Mouse (Mus musculus): Measurements from ENCODE around the gene Slc25a13. TPM values are rescaled to one million over a fixed set of nuclear protein-coding genes. Genes with fewer than 3 reads are reported as not detected.

The Slc25a13 gene
- polyA plus RNA-seq, 1 experiment: not detected

- Histone ChIP-seq H3K27ac (replicated peaks; ENCODE audit: low read depth, low read length) (no peak overlapping the region), H3K4me3 (ENCODE audit: insufficient read depth, low read depth, low read length) (no peak overlapping the region), H3K4me1 (ENCODE audit: control insufficient read depth, insufficient read depth, insufficient read length, low read length) (no peaks in the 10 kb centered on the region)
These were observed 82.0 kb downstream of the Slc25a13 start for GRCm38 (mm10) chr6:6134935-6135334.

DNA sequence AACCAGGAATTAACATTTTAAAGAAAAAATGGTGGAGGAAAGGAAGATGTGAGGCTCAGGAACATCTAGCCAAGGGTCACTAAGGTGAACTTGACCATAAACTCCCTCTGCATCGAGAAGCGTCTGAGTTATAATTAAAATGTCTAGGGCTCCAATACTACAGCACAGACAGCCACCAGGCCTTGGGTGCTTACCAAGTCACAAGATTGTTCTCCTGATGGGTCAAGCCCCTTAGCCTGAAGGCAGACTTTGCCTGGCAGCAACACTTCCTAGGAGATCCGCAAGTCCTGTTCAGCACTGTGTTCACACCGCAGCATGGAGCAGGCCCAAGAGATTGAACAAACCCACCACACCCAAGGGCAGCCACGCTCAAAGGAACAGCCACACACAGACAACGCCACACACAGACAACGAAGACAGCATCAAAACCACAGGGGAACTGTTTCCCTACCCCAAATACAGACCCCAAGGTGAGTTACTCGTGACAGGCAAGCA, 83.4 kb downstream of the Slc25a13 start:
- no peaks in the 10 kb centered on the region for H3K4me1 ChIP-seq (ENCODE audit: control insufficient read depth, insufficient read depth, insufficient read length, low read length)
- no peak overlapping the region for H3K27ac ChIP-seq (replicated peaks; ENCODE audit: low read depth, low read length)
- no peak overlapping the region for H3K4me3 ChIP-seq (ENCODE audit: insufficient read depth, low read depth, low read length)

- no peak overlapping the region for H3K4me3 ChIP-seq (ENCODE audit: insufficient read depth, low read depth, low read length)
- no peaks in the 10 kb centered on the region for H3K4me1 ChIP-seq (ENCODE audit: control insufficient read depth, insufficient read depth, insufficient read length, low read length)
- H3K27ac ChIP-seq (replicated peaks; ENCODE audit: low read depth, low read length): no peak overlapping the region
These were observed 84.9 kb downstream of the Slc25a13 start for GRCm38 (mm10) chr6:6132047-6132446.

- H3K4me3 ChIP-seq (ENCODE audit: insufficient read depth, low read depth, low read length): no peak overlapping the region
- H3K27ac ChIP-seq (replicated peaks; ENCODE audit: low read depth, low read length): no peak overlapping the region
These were observed 91.4 kb downstream of the Slc25a13 start for GRCm38 (mm10) chr6:6125620-6126019.

GRCm38 (mm10) chr6:6121904-6122303, 95.1 kb downstream of the Slc25a13 start:
- Histone ChIP-seq H3K27ac (replicated peaks; ENCODE audit: low read depth, low read length) (no peak overlapping the region), H3K4me1 (ENCODE audit: control insufficient read depth, insufficient read depth, insufficient read length, low read length) (no peaks in the 10 kb centered on the region), H3K4me3 (ENCODE audit: insufficient read depth, low read depth, low read length) (no peak overlapping the region)

More at GRCm38 (mm10) chr6:6125620-6126019, 91.4 kb downstream of the Slc25a13 start:
- H3K4me1 ChIP-seq (ENCODE audit: control insufficient read depth, insufficient read depth, insufficient read length, low read length): no peaks in the 10 kb centered on the region

GRCm38 (mm10) chr6:6120841-6121240, 96.1 kb downstream of the Slc25a13 start:
- no peaks in the 10 kb centered on the region for H3K4me1 ChIP-seq (ENCODE audit: control insufficient read depth, insufficient read depth, insufficient read length, low read length)
- H3K4me3 ChIP-seq (ENCODE audit: insufficient read depth, low read depth, low read length): no peak overlapping the region
- H3K27ac ChIP-seq (replicated peaks; ENCODE audit: low read depth, low read length): no peak overlapping the region

DNA sequence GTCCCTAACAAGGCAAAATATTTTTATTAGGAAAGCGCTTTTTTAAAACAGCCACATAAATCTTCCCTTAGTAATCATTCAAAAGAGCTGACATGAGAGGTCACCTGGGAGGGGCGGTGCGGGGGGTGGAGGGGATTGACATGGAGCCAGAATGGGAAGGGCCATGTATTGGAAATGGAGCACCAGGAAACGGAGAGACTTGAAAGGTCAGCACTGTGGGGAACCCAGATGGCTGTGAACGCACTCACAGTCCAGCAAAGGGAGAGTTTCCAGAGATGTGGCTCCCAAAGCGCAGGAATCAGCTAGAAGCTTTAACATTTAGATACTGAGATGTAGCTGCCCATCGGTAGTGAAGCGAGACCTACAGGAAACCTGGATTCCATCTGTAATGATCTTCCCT, 101.2 kb downstream of the Slc25a13 start:
- H3K27ac ChIP-seq (replicated peaks; ENCODE audit: low read depth, low read length): no peak overlapping the region
- no peak overlapping the region for H3K4me3 ChIP-seq (ENCODE audit: insufficient read depth, low read depth, low read length)
- H3K4me1 ChIP-seq (ENCODE audit: control insufficient read depth, insufficient read depth, insufficient read length, low read length): no peaks in the 10 kb centered on the region

DNA sequence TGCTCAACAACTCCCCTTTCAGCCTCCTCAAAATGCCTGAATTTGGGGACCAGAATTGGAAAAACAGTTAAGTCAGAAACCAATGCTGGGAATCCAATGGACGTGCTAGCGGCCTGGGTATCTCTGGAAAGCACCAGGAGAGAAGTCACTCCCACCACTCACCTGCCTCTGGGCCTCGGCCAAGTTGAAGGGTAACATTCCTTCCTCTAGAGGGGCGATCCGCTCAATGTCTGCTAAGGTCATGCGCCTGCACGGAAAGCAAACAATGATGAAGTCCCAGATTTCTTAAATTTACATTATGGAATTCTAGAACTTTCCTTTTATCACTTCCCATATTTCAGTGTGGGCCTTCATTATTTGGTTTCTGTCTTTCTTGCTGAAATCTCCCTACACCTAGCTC, 103.2 kb downstream of the Slc25a13 start:
- Histone ChIP-seq H3K4me3 (ENCODE audit: insufficient read depth, low read depth, low read length) (no peak overlapping the region), H3K27ac (replicated peaks; ENCODE audit: low read depth, low read length) (no peak overlapping the region), H3K4me1 (ENCODE audit: control insufficient read depth, insufficient read depth, insufficient read length, low read length) (no peaks in the 10 kb centered on the region)

GRCm38 (mm10) chr6:6112767-6113528, 104.0 kb downstream of the Slc25a13 start:
- Histone ChIP-seq H3K4me3 (ENCODE audit: insufficient read depth, low read depth, low read length) (no peak overlapping the region), H3K4me1 (ENCODE audit: control insufficient read depth, insufficient read depth, insufficient read length, low read length) (no peaks in the 10 kb centered on the region), H3K27ac (replicated peaks; ENCODE audit: low read depth, low read length) (no peak overlapping the region)

DNA sequence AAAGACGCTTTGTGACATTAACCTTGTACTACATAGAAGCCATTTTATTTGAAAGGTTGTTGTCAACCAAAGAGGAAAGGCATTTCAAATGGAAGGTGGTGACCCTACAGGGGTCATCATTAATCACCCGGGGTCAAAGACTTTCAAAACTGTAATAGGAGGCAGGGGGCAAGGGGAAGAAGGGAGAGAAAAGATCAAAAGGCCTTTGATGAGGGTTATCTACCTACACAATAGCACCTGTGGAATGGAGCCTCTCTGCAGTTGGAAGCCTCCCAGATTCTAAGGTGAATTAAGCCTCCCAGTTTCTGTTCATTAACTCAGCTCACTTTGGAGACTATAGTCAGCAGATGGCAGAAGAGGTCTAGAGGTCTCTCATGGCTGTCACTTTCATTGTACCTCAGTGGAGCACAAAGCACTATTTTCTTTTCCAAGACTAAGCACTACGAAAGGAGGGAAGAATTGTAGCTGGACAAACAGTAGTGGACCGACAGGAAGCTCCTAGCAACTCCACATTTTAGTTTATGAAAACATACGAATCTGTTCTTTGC, 109.5 kb downstream of the Slc25a13 start:
- Histone ChIP-seq H3K27ac (replicated peaks; ENCODE audit: low read depth, low read length) (no peak overlapping the region), H3K4me3 (ENCODE audit: insufficient read depth, low read depth, low read length) (no peak overlapping the region), H3K4me1 (ENCODE audit: control insufficient read depth, insufficient read depth, insufficient read length, low read length) (no peaks in the 10 kb centered on the region)

- H3K4me3 ChIP-seq (ENCODE audit: insufficient read depth, low read depth, low read length): no peak overlapping the region
- no peak overlapping the region for H3K27ac ChIP-seq (replicated peaks; ENCODE audit: low read depth, low read length)
- no peaks in the 10 kb centered on the region for H3K4me1 ChIP-seq (ENCODE audit: control insufficient read depth, insufficient read depth, insufficient read length, low read length)
These were observed 111.4 kb downstream of the Slc25a13 start for GRCm38 (mm10) chr6:6105586-6105985.

DNA sequence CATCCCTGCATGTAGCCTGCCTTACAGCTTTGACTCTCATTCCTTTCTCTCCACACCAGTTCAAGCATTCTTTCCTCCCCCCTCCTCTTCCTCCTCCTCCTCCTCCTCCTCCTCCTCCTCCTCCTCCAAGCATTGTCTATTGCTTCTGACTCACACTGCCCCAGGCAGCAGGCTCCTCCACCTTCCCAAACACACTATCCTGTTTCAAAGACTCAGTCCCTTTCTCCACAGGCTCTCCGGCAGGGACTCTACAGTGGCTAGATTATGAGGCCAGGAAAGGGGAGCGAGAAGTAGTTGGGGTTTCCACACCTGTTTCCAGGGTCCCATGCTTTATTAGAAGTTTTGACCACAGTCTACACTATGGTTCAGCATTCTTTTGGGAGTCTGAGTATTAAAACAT, 113.5 kb downstream of the Slc25a13 start:
- no peak overlapping the region for H3K4me3 ChIP-seq (ENCODE audit: insufficient read depth, low read depth, low read length)
- H3K27ac ChIP-seq (replicated peaks; ENCODE audit: low read depth, low read length): no peak overlapping the region
- no peaks in the 10 kb centered on the region for H3K4me1 ChIP-seq (ENCODE audit: control insufficient read depth, insufficient read depth, insufficient read length, low read length)

GRCm38 (mm10) chr6:6101605-6102004, 115.4 kb downstream of the Slc25a13 start:
- H3K4me1 ChIP-seq (ENCODE audit: control insufficient read depth, insufficient read depth, insufficient read length, low read length): no peaks in the 10 kb centered on the region
- no peak overlapping the region for H3K27ac ChIP-seq (replicated peaks; ENCODE audit: low read depth, low read length)
- no peak overlapping the region for H3K4me3 ChIP-seq (ENCODE audit: insufficient read depth, low read depth, low read length)

- H3K4me3 ChIP-seq (ENCODE audit: insufficient read depth, low read depth, low read length): no peak overlapping the region
- H3K4me1 ChIP-seq (ENCODE audit: control insufficient read depth, insufficient read depth, insufficient read length, low read length): no peaks in the 10 kb centered on the region
- no peak overlapping the region for H3K27ac ChIP-seq (replicated peaks; ENCODE audit: low read depth, low read length)
These were observed 116.0 kb downstream of the Slc25a13 start for GRCm38 (mm10) chr6:6100892-6101480.

DNA sequence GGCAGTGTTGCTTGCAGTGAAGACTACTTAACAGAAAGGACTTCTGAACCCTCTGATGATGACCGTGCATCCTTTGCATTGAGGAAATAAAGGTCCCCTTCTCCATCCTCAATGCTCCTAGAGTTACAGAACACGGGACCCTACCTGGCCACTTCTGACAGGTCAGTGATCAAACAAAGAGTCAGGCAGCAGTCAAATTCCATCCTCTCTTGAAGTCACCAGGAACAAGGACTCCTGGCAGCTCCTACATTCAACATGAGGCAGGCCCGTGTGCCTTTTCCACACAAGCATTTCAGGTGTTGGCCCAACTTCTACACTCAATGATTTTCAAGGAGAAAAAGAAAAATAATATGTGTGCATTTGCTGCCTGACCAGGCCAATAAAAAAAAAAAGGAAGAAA, 123.0 kb downstream of the Slc25a13 start:
- Histone ChIP-seq H3K4me1 (ENCODE audit: control insufficient read depth, insufficient read depth, insufficient read length, low read length) (no peaks in the 10 kb centered on the region), H3K27ac (replicated peaks; ENCODE audit: low read depth, low read length) (no peak overlapping the region), H3K4me3 (ENCODE audit: insufficient read depth, low read depth, low read length) (no peak overlapping the region)

DNA sequence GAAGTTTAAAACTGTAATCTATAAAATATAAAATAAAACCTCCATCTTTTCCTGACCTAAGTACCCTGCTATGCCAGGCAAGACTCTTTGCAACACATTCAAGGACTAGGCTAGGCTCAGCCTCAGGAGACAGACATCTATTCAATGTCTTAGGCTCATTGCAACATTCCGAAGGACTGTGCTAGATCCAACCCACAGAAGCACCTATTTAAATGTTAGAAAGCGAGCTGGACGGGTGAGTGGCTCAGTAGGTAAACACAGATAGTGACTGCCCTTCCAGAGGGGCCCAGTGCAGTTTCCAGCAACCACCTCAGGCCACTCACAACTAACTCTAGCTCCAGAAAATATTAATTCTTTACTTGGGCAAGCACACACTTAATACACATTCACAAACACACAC, 123.5 kb downstream of the Slc25a13 start:
- H3K27ac ChIP-seq (replicated peaks; ENCODE audit: low read depth, low read length): no peak overlapping the region
- no peak overlapping the region for H3K4me3 ChIP-seq (ENCODE audit: insufficient read depth, low read depth, low read length)
- H3K4me1 ChIP-seq (ENCODE audit: control insufficient read depth, insufficient read depth, insufficient read length, low read length): no peaks in the 10 kb centered on the region

Data from brown adipose tissue, adult 24 weeks (tissue).